Mouse (Mus musculus): ENCODE measurements at regions not wholly inside any gene's neighbourhood (a gene's known extent, or its start where the extent isn't known, plus 50 kb on each side); places are given as distances from the start of the nearest gene placed in this dataset.
"Not testable (repeated sequence)": the region's sequence is repeated elsewhere in the genome, so short reads cannot be mapped to it uniquely, and the experiment has no call there.

- no peak for DNase-seq
- intact Hi-C loops (cut with DNase I): no loop called here
These were observed 101.6 kb downstream of the Slc25a24 start for GRCm38 (mm10) chr3:109224526-109224925.

GRCm38 (mm10) chr3:109234275-109234674 lies 106.2 kb upstream of the Vav3 start:
- DNase-seq: no peak
- intact Hi-C loops (cut with DNase I): no loop called here

- intact Hi-C loops (cut with DNase I): no loop called here
- no peak for DNase-seq
These were observed 103.5 kb upstream of the Vav3 start for GRCm38 (mm10) chr3:109236918-109237317.

DNA sequence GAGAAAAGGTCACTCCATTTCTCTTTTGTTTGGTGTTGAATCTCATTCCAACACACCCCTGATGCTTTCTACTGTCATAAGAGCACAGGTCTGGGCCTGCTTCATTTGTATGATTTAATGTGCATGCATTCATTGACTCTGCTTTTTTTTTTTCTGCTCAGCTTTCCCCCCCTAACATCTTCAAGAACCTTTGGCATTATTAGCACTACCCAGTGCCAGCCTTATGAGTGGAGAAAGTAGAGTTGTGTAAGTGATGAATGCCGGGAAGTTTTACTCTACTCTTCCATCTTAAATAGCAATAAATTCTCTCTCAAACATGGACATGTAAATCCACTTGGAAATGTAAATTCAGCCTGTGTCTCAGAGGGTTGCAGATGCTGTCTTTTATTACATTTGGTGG lies 97.0 kb upstream of the Vav3 start:
- no peak for DNase-seq
- intact Hi-C loops (cut with DNase I): no loop called here

DNA sequence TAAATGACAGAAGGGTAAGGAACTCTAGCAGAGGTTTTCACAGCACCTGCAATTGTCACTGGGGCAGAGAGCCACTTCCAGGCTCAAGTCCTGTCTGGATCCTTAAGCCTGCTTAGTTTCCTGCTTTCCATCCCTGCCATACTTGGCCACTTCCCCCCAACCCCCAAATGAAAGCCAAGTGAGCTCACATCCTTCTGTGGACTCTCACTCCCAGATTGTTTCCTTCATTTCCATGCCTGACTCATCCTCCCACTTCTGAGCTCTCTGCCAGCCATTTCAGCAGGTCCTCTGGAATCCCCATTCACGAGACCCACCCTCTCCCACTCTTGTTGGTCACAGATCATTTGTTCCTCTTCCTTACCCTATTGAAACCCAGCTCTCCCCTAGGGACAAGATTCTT lies 91.7 kb upstream of the Vav3 start:
- DNase-seq: no peak
- intact Hi-C loops (cut with DNase I): loop anchor here (2.0 kb wide), 1 partner anchor 92 kb away; the partner anchor contains the start of gene Vav3

DNA sequence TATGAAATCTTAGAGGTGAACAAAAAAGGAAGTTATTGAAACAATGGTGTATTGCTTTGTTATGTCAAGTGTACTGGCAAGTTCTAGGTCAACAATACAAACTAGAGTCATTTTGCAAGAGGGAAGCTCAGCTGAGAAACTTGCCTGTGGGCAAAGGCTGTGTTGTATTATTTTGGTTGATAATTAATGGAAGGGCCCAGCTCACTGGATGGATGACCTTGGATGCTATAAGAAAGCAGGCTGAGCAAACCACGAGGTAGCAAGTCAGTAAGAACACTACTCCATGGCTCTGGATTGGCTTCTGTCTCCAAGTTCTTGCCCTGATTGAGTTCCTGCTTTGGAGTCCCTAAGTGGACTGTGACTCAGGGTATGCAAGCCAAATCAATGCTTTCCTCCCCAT lies 91.1 kb upstream of the Vav3 start:
- no peak for DNase-seq
- intact Hi-C loops (cut with DNase I): loop anchor here (2.0 kb wide), 1 partner anchor 91 kb away; the partner anchor contains the start of gene Vav3

DNA sequence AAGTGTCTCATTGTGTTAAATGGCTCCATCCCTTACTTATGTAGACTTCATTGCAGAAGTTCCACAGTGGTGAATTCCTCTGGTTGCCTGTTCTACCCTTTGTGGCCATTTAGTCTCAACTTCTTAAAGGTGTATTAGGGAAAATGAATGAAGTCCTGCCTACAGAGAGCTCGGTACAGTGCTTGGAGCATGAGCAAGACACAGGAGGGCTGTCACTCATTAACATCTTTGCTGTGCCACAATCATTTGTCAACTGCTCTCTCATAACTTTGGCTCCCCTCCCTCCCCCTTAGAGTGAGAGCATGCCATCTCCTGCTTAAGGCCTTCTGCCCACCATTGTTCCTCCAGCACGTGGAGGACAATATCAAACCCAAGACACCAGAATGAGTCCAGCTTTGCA lies 90.5 kb upstream of the Vav3 start:
- intact Hi-C loops (cut with DNase I): loop anchor here (2.0 kb wide), 1 partner anchor 91 kb away; the partner anchor contains the start of gene Vav3
- no peak for DNase-seq

- DNase-seq: peak in 1 of 2 experiments; percentile 37
These were observed 88.7 kb upstream of the Vav3 start for GRCm38 (mm10) chr3:109251716-109252115.

DNA sequence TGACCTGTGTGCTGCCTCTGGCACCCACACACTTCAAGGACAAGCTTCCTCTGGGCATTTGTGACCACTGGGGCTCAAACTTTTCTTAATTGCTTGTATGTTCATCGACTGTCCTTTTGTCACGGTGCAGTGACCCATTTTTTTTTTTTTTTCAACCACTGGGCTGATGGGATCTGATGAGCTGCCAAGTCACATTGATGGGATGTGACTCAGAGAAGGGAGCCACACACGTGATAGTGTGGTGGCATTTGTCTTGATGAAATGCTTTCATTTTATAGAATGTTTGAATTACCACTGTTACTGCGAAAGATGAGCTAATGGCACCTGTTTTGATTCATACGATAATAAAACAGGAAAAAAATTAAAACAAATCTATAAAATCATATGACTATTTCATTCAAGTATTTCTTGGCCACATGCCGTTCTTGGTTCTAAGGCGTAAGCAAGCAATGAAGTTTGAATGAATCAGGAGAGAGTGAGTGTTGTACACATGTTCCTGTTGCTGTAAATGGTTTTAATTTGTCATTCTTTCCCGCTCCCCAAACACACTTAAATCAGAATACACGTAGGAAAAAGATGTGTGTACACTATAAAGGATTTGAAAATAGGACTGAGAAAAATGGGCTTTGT lies 86.3 kb upstream of the Vav3 start:
- no peak for DNase-seq
- intact Hi-C loops (cut with DNase I): no loop called here

More at GRCm38 (mm10) chr3:109251716-109252115, 88.7 kb upstream of the Vav3 start:
- intact Hi-C loops (cut with DNase I): no loop called here

DNA sequence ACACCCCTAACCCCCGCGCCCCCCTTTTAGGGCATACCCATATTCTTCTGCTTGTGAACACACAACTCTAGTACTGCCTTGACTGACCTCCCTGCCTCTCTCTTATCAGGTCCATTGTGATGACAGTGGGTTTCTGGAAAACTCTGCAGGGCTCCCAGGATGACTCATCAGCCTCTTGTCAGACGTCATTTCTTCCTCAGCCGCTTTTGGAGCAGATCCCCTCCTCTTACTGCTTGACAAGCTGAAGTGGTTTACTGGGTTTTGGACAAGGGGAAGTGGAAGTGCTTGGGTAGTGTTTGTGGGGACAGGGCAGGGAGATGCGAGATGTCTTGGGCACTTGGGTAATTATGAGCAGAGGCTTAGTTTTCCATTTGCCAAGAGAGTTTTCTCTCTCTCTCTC lies 85.5 kb upstream of the Vav3 start:
- peak; percentile 61 to 71 for DNase-seq
- intact Hi-C loops (cut with DNase I): loop anchor here (1.0 kb wide), 1 partner anchor 10 kb away; no protein-coding TSS in a partner anchor

GRCm38 (mm10) chr3:109256723-109257122 lies 83.7 kb upstream of the Vav3 start:
- intact Hi-C loops (cut with DNase I): no loop called here

DNA sequence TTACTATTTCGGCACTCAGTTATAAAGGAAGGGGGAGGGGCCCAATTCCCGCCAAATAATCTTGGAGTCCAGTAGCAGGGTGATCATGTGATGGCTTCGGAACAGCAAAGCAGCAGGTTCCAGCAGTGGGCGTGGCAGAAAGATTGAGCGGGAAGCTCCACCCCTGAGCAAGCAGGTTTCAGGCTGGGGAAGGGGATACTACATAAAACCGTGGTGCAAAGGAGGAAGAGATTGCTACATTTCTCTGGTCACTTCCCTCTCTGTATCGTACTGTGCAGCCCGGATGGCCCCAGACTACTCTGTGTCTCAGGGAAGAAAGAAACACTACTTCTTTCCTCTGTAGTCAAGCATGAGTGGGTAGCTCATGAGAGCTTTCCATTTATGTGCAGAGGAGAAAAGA lies 73.5 kb upstream of the Vav3 start:
- intact Hi-C loops (cut with DNase I); DNase-seq: not testable (repeated sequence)

More at GRCm38 (mm10) chr3:109256723-109257122, 83.7 kb upstream of the Vav3 start:
- no peak for DNase-seq

DNA sequence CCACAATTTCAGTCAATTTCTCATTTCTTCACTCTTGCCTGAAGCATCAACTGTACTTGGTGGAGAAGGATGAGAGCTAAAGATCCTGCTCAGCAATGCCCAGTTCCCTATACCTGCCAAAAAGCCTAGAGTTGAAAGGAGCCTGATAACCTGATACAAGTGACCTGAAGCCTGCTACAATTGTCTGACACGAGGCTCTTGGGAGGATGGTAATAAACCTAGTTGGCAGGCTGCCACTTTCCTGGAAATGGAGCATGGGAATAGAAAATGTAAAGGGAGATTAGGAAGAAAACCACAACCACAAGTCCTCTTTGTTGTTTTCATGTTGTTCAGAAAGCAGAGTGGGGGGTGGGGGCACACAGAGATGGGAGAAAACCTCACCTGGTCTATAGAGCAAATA lies 69.7 kb upstream of the Vav3 start:
- no peak for DNase-seq
- intact Hi-C loops (cut with DNase I): no loop called here

DNA sequence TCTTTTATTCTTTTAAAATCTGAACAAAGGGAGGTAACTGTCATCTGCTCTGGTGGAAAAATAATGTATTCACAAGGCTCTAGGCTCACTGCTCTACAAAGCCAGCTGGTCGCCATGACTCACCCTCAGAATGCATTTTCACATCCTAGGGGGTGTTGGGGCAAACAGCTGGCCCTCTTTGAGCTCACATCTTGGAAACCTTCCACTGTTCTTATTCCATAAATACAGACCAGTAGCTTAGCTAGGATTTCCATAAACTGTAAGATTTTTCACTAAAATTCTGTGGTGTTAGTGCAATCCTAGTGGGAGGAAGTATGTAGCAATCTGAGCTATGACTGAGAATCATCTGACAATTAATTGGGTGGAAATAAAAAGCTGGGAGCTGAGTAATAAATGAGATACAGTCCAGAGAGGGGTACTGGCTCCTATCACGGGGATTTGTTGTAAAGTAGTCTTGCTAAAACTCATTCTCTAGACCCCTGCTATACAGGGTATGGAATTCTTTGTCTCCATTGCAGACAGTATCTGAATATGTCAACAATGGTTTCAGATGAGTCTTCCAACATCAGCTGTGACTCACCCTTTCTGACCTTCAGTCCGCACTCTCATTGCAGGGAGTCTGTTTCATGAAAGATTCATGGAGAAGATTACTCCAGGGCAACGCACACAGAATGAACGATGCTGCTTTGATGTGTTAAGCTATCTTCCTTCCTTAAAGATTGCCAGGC lies 67.2 kb upstream of the Vav3 start:
- intact Hi-C loops (cut with DNase I): no loop called here
- peak in 1 of 2 experiments; percentile 38 for DNase-seq

DNA sequence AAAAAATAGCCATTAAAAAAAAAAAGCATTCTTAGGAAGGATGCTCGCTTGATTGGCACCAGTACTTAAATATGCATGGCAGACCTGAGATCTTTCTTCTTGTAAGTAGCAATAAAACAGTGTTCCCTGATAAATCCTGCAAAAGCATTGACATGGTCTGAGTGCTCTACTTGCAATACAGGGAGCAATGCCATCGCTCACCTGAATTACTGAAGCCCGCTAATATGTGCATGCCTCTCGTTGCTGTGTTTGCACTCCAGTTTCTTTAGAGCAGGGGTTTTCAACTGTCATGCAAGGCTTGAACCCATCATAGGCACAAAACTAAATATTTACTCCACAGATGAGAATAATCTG lies 66.7 kb upstream of the Vav3 start:
- intact Hi-C loops (cut with DNase I): no loop called here
- no peak for DNase-seq

DNA sequence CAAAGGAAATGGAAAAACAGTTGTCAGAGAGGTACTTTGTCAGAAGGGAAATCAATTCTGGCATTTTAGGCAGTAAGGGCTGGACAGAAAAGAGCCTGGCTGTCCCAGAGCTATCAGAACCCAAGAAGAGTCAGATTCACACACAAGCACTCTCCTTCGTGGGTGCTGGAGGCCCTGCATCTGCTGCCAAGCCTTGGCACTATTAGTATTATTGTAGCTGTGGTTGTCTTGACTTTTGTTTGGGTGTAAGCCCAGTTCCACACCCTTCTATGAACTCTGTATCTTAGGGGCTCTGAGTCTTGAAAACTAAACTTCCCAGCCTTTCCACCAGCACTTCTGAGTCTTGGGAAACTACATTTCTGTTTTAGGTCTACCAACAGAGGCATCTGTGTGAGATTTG lies 61.4 kb upstream of the Vav3 start:
- peak; percentile 62 to 63 for DNase-seq
- intact Hi-C loops (cut with DNase I): no loop called here

GRCm38 (mm10) chr3:109286590-109286989 lies 53.9 kb upstream of the Vav3 start:
- intact Hi-C loops (cut with DNase I): no loop called here
- peak; percentile 79 to 85 for DNase-seq
